Mouse (Mus musculus) E14TG2a.4 (cell line): Measurements from ENCODE around the gene Mrps18a.

Source experiments
- CTCF ChIP-seq: conservative IDR thresholded peaks from 2 replicates; pipeline ENCODE4 v1.5.1; 2014; ENCODE audit warnings: low read length
- NANOG ChIP-seq: IDR thresholded peaks from 2 replicates; pipeline ENCODE4 v1.6.1; 2014; ENCODE audit warnings: borderline replicate concordance, low read length, mixed read lengths

DNA sequence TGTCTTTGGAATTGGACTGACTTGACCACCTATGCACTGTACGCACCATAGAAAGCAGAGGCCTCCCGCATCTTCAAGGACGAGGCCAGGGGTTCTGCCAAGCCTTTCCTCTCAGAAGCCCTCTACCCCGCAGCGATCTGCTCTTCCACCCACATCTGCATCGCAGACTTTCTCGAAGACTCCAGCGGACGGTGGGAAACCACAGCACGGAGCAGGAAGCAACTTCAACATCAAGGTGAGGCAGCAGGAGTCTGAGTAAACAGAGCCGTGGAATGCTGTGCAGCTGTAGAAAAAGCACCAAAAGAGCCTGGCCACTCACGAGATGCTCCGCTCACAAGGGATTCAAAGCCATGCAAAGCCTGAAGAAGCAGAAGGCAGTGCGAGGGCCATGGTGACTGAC, 18.9 kb upstream of the Mrps18a start:
- TF ChIP-seq CTCF (no peak), NANOG (no peak)
